8 mouse cellular contexts compared by ENCODE assay signal in the genomic region with DNA sequence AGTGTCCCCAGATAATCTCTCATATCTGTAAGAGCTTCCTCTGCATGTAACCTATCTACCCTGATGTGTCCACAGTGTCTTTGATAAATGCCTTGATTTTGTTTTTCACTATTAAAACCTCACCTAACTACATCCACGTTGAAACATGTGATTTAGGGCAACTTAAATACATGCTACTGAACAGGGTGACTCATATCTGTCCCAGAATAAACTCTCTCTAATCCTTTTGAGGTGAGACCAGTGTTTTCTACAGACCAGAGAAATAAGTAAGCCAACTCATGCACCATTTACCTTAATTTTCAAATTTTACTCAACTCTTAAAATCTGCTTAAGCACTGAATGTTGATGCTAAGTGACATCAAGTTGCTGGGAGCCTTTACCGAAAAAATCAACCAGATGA. TPM values are rescaled to one million over a fixed set of nuclear protein-coding genes. Genes with fewer than 3 reads are reported as not detected.
DNase-seq lines count a peak whose midpoint lies in the region; ATAC-seq and TF ChIP-seq lines count a peak whose summit lies in the region.

No protein-coding gene starts in this region.

- H3K27ac ChIP-seq in embryonic facial prominence, embryonic 15.5 days (replicated peaks) = peak overlapping the region; percentile 99
- H3K27ac ChIP-seq in intestine, postnatal 0 days (ENCODE audit: low read depth, low read length) = peak overlapping the region; percentile 96; the same call in 1 of the 2 replicates
- no peak overlapping the region for H3K27ac ChIP-seq in small intestine, adult 2 months (ENCODE audit: insufficient read depth, low read depth, low read length)

- no peaks in the 10 kb centered on the region; the same call in 1 of the 2 replicates for H3K9me3 ChIP-seq in megakaryocyte, embryonic 14.5 days
- no peaks in the 10 kb centered on the region for H3K9me3 ChIP-seq in embryonic facial prominence, embryonic 15.5 days (replicated peaks)
- no peaks in the 10 kb centered on the region for H3K9me3 ChIP-seq in intestine, postnatal 0 days (ENCODE audit: control insufficient read depth)

- H3K27me3 ChIP-seq in megakaryocyte, embryonic 14.5 days (replicated peaks) = peaks cover 3% of the 10 kb centered on the region
- H3K27me3 ChIP-seq in embryonic facial prominence, embryonic 15.5 days = no peaks in the 10 kb centered on the region
- no peaks in the 10 kb centered on the region for H3K27me3 ChIP-seq in intestine, postnatal 0 days (replicated peaks; ENCODE audit: control insufficient read depth, insufficient read depth, low read length)
- H3K27me3 ChIP-seq in small intestine, adult 2 months (ENCODE audit: control insufficient read depth, insufficient read depth, low read length) = no peaks in the 10 kb centered on the region

- H3K9ac ChIP-seq in embryonic facial prominence, embryonic 15.5 days = peak overlapping the region; percentile 98
- H3K9ac ChIP-seq in intestine, postnatal 0 days (ENCODE audit: low read depth, low read length) = peak overlapping the region; percentile 90

- DNase-seq in spleen, adult 12 weeks (ENCODE audit: low spot score) = no peak
- DNase-seq in gastrocnemius, postnatal 25 days = no peak
- no peak for DNase-seq in T-cell, adult 2 months (ENCODE audit: low spot score)

- no peak for TF ChIP-seq CTCF in intestine, postnatal 0 days (IDR thresholded peaks at IDR 0.05; ENCODE audit: low read depth)
- no peak for TF ChIP-seq CTCF in small intestine, adult 2 months (IDR thresholded peaks at IDR 0.05; ENCODE audit: extremely low read depth, insufficient read length, insufficient replicate concordance, low read depth, low read length)

- 7% methylated on average over 2 of the region's 2 CpGs for WGBS in embryonic facial prominence, embryonic 15.5 days
- WGBS in intestine, postnatal 0 days = 0% methylated on average over 2 of the region's 2 CpGs
- WGBS in small intestine, adult 2 months = 0% methylated on average over 2 of the region's 2 CpGs

- H3K4me3 ChIP-seq in megakaryocyte, embryonic 14.5 days (replicated peaks) = peak overlapping the region; percentile 97
- peak overlapping the region; percentile 86 for H3K4me3 ChIP-seq in embryonic facial prominence, embryonic 15.5 days (replicated peaks)
- peak overlapping the region; percentile 91 for H3K4me3 ChIP-seq in intestine, postnatal 0 days (ENCODE audit: low read depth, low read length)
- peak overlapping the region; percentile 87 for H3K4me3 ChIP-seq in small intestine, adult 2 months (ENCODE audit: low read depth, low read length)

- ATAC-seq in megakaryocyte, adult 5-6 weeks (ENCODE audit: poor library complexity, severe bottlenecking) = no peak
- ATAC-seq in embryonic facial prominence, embryonic 15.5 days (ENCODE audit: insufficient number of reproducible peaks, low FRiP score, low TSS enrichment, low read depth) = no peak
- ATAC-seq in intestine, postnatal 0 days = no peak

- no peak for TF ChIP-seq POLR2A in small intestine, adult 2 months (IDR thresholded peaks at IDR 0.05; ENCODE audit: low read depth, low read length)

- H3K4me1 ChIP-seq in megakaryocyte, embryonic 14.5 days = peaks cover 19% of the 10 kb centered on the region
- peaks cover 7% of the 10 kb centered on the region; the same call in 1 of the 2 replicates for H3K4me1 ChIP-seq in embryonic facial prominence, embryonic 15.5 days
- peaks cover 4% of the 10 kb centered on the region; the same call in 1 of the 2 replicates for H3K4me1 ChIP-seq in intestine, postnatal 0 days (replicated peaks; ENCODE audit: control insufficient read depth, insufficient read depth, low read length)
- H3K4me1 ChIP-seq in small intestine, adult 2 months (ENCODE audit: control insufficient read depth, insufficient read depth, insufficient read length, low read length) = no peaks in the 10 kb centered on the region

- peaks cover 23% of the 10 kb centered on the region for H3K36me3 ChIP-seq in megakaryocyte, embryonic 14.5 days (replicated peaks; ENCODE audit: low read length)
- H3K36me3 ChIP-seq in embryonic facial prominence, embryonic 15.5 days = peaks cover 20% of the 10 kb centered on the region
- peaks cover 10% of the 10 kb centered on the region for H3K36me3 ChIP-seq in intestine, postnatal 0 days (ENCODE audit: control insufficient read depth, insufficient read depth)
- peaks cover 14% of the 10 kb centered on the region for H3K36me3 ChIP-seq in small intestine, adult 2 months (ENCODE audit: control insufficient read depth, insufficient read depth, low read length)

- peak overlapping the region; percentile 59 for H3K4me2 ChIP-seq in embryonic facial prominence, embryonic 15.5 days (replicated peaks)
- peak overlapping the region; percentile 72 for H3K4me2 ChIP-seq in intestine, postnatal 0 days (replicated peaks; ENCODE audit: low read depth)

RNA-seq across cellular contexts. Expression of a gene that starts 0.7 kb away (rescaled TPM):
- polyA plus RNA-seq in megakaryocyte, embryonic 14.5 days (2012; ENCODE audit: insufficient read depth, low replicate concordance) = not detected in 2 replicates
- total RNA-seq in megakaryocyte, adult 5-6 weeks (2015) = 7.7 and 8.1 TPM in 2 replicates
- total RNA-seq in megakaryocyte, adult 5-6 weeks (2017) = 6.6 and 13.4 TPM in 2 replicates
- polyA plus RNA-seq in embryonic facial prominence, embryonic 15.5 days (2015; fragmentation: Nextera tagmentation; extraction: Ambion mirVana) = 31.3 and 31.9 TPM in 2 replicates
- 6.2 and 6.4 TPM in 2 replicates for polyA plus RNA-seq in intestine, postnatal 0 days (2015; fragmentation: Nextera tagmentation; extraction: Ambion mirVana)
- polyA plus RNA-seq in small intestine, adult 2 months (2012; rRNA removed) = 0.51 and 0.55 TPM in 2 replicates
- 1 to 10 TPM; 7.4 to 8.9 TPM for total RNA-seq in gastrocnemius, postnatal 25 days (2021)

RNA-seq across cellular contexts. Expression of a gene that starts 51.9 kb away (rescaled TPM):
- polyA plus RNA-seq in megakaryocyte, embryonic 14.5 days (2012; ENCODE audit: insufficient read depth, low replicate concordance) = not detected in 2 replicates
- total RNA-seq in megakaryocyte, adult 5-6 weeks (2015) = not detected in 2 replicates
- total RNA-seq in megakaryocyte, adult 5-6 weeks (2017) = not detected in 2 replicates
- not detected in 2 replicates for polyA plus RNA-seq in embryonic facial prominence, embryonic 15.5 days (2015; fragmentation: Nextera tagmentation; extraction: Ambion mirVana)
- not detected in 2 replicates for polyA plus RNA-seq in intestine, postnatal 0 days (2015; fragmentation: Nextera tagmentation; extraction: Ambion mirVana)
- not detected in 2 replicates for polyA plus RNA-seq in small intestine, adult 2 months (2012; rRNA removed)
- not detected for total RNA-seq in gastrocnemius, postnatal 25 days (2021)
